Mouse (Mus musculus): ENCODE data around the gene Ints6. TPM values are rescaled to one million over a fixed set of nuclear protein-coding genes. Genes with fewer than 3 reads are reported as not detected.

The Ints6 gene
- polyA plus RNA-seq, 1 experiment from 2014 or later, result 33.4 TPM

Other genes with a start within 250 kb of the Ints6 start
- gene Fam124a, start 205.4 kb downstream of the Ints6 start, polyA plus RNA-seq (2016; fragmentation: Nextera tagmentation; extraction: Ambion mirVana), result 0.86 and 1.2 TPM in 2 replicates
- not detected in 2 replicates for gene Gm4131, start 194.2 kb downstream of the Ints6 start, polyA plus RNA-seq (2016; fragmentation: Nextera tagmentation; extraction: Ambion mirVana)
- gene Serpine3, start 97.5 kb downstream of the Ints6 start, polyA plus RNA-seq (2016; fragmentation: Nextera tagmentation; extraction: Ambion mirVana), result not detected in 2 replicates
- gene Wdfy2, start 76.5 kb upstream of the Ints6 start, polyA plus RNA-seq (2016; fragmentation: Nextera tagmentation; extraction: Ambion mirVana), result 11.4 and 11.8 TPM in 2 replicates
- not detected in 2 replicates for gene Defb48, start 223.3 kb upstream of the Ints6 start, polyA plus RNA-seq (2016; fragmentation: Nextera tagmentation; extraction: Ambion mirVana)
- gene Defb47, start 236.9 kb upstream of the Ints6 start, polyA plus RNA-seq (2016; fragmentation: Nextera tagmentation; extraction: Ambion mirVana), result not detected in 2 replicates

Data from limb, embryonic 12.5 days (tissue).